ENCODE assay signal across 16 mouse cellular contexts in genomic region chr10:116674348-116674747, GRCm38 (mm10).
DNase-seq lines count a peak whose midpoint lies in the region; ATAC-seq lines count a peak whose summit lies in the region.
"Had no signal": no experiment of that assay in that cellular context is flagged by ENCODE, and none has a peak within 500 bp of the region (broad histone marks: within the 10 kb centered on the region; RNA-seq: fewer than 3 reads in every experiment).

No protein-coding gene starts in this region.

- H3K4me1 ChIP-seq in forebrain, embryonic 10.5 days = no peaks in the 10 kb centered on the region
- H3K4me1 ChIP-seq: liver, embryonic 13.5 days; midbrain, embryonic 15.5 days had no signal

- no peaks in the 10 kb centered on the region for H3K27me3 ChIP-seq in forebrain, embryonic 10.5 days (ENCODE audit: poor library complexity, severe bottlenecking)
- H3K27me3 ChIP-seq: liver, embryonic 13.5 days; midbrain, embryonic 15.5 days had no signal

- WGBS in forebrain, embryonic 10.5 days = 83% methylated on average over 2 of the region's 2 CpGs

- DNase-seq in thymus, postnatal 0 days (ENCODE audit: low spot score) = peak; percentile 42
- DNase-seq in thymus, postnatal 4 days = no peak
- peak; percentile 7 for DNase-seq in MEL-GATA-1-ER (ENCODE audit: extremely low read depth, low read depth)
- peak; percentile 46 for DNase-seq in induced T-regulatory cell, adult 2 months (ENCODE audit: low read depth)
- DNase-seq in gastrocnemius, postnatal 4 days (ENCODE audit: low spot score in 2 of 2) = no peak
- DNase-seq in embryo, embryonic 10.5 days (ENCODE audit: low spot score) = no peak
- DNase-seq in forebrain, embryonic 10.5 days (ENCODE audit: extremely low spot score, low spot score) = no peak
- DNase-seq: adrenal gland, adult 2 months; cerebellum, adult 9-10 months; heart, adult 18-20 months; heart, postnatal 10 days; layer of hippocampus, adult 9-11 months; liver, embryonic 13.5 days; thymus, postnatal 14 days had no signal

- H3K36me3 ChIP-seq in forebrain, embryonic 10.5 days (replicated peaks) = no peaks in the 10 kb centered on the region
- H3K36me3 ChIP-seq: liver, embryonic 13.5 days; midbrain, embryonic 15.5 days had no signal

- no peak overlapping the region for H3K4me3 ChIP-seq in forebrain, embryonic 10.5 days
- H3K4me3 ChIP-seq: liver, embryonic 13.5 days; midbrain, embryonic 15.5 days had no signal

- ATAC-seq in megakaryocyte-erythroid progenitor cell, adult 5-6 weeks (replicated peaks; ENCODE audit: low FRiP score, low TSS enrichment, poor library complexity, severe bottlenecking) = no peak
- ATAC-seq: midbrain, embryonic 15.5 days had no signal

- H3K9me3 ChIP-seq in forebrain, embryonic 10.5 days = no peaks in the 10 kb centered on the region
- H3K9me3 ChIP-seq: liver, embryonic 13.5 days; midbrain, embryonic 15.5 days had no signal

- no peak overlapping the region for H3K27ac ChIP-seq in forebrain, embryonic 10.5 days
- H3K27ac ChIP-seq: liver, embryonic 13.5 days; midbrain, embryonic 15.5 days had no signal

Comparison
In these comparisons a context has a peak if more than half of its experiments do, and no peak if none do; other contexts are left out.
1. DNase-seq: peak in thymus, postnatal 0 days (single experiment), MEL-GATA-1-ER (single experiment) and induced T-regulatory cell, adult 2 months (single experiment); none in thymus, postnatal 4 days (single experiment), gastrocnemius, postnatal 4 days (0 of 2), embryo, embryonic 10.5 days (single experiment) and forebrain, embryonic 10.5 days (single experiment).